Comparison of ENCODE assay signal across 12 mouse cellular contexts in genomic region chr11:69116843-69117242, GRCm38 (mm10). TPM values are rescaled to one million over a fixed set of nuclear protein-coding genes. Genes with fewer than 3 reads are reported as not detected.
DNase-seq lines count a peak whose midpoint lies in the region; ATAC-seq lines count a peak whose summit lies in the region.
"Had no signal": no experiment of that assay in that cellular context is flagged by ENCODE, and none has a peak within 500 bp of the region (broad histone marks: within the 10 kb centered on the region; RNA-seq: fewer than 3 reads in every experiment).

No protein-coding gene starts in this region.

- WGBS in heart, embryonic 12.5 days, result 53% methylated on average over 5 of the region's 5 CpGs
- 54% methylated on average over 5 of the region's 5 CpGs for WGBS in embryonic facial prominence, embryonic 13.5 days
- 63% methylated on average over 5 of the region's 5 CpGs for WGBS in hindbrain, embryonic 14.5 days
- WGBS in midbrain, embryonic 13.5 days, result 52% methylated on average over 5 of the region's 5 CpGs

- no peaks in the 10 kb centered on the region for H3K36me3 ChIP-seq in heart, embryonic 12.5 days
- H3K36me3 ChIP-seq in embryonic facial prominence, embryonic 13.5 days, result no peaks in the 10 kb centered on the region
- H3K36me3 ChIP-seq in hindbrain, embryonic 14.5 days (replicated peaks; ENCODE audit: control insufficient read depth, insufficient read depth), result no peaks in the 10 kb centered on the region
- no peaks in the 10 kb centered on the region for H3K36me3 ChIP-seq in midbrain, embryonic 13.5 days

- no peaks in the 10 kb centered on the region for H3K27me3 ChIP-seq in heart, embryonic 12.5 days (replicated peaks)
- H3K27me3 ChIP-seq in embryonic facial prominence, embryonic 13.5 days, result peaks cover 32% of the 10 kb centered on the region
- peaks cover 25% of the 10 kb centered on the region for H3K27me3 ChIP-seq in hindbrain, embryonic 14.5 days (ENCODE audit: control insufficient read depth, insufficient read depth, low read length)
- peaks cover 60% of the 10 kb centered on the region for H3K27me3 ChIP-seq in midbrain, embryonic 13.5 days

- no peaks in the 10 kb centered on the region for H3K9me3 ChIP-seq in heart, embryonic 12.5 days (replicated peaks)
- no peaks in the 10 kb centered on the region for H3K9me3 ChIP-seq in embryonic facial prominence, embryonic 13.5 days
- H3K9me3 ChIP-seq in hindbrain, embryonic 14.5 days (ENCODE audit: control insufficient read depth, low read length), result no peaks in the 10 kb centered on the region
- no peaks in the 10 kb centered on the region for H3K9me3 ChIP-seq in midbrain, embryonic 13.5 days

- peak overlapping the region; percentile 73; the same call in 1 of the 2 replicates for H3K4me3 ChIP-seq in heart, embryonic 12.5 days
- H3K4me3 ChIP-seq in embryonic facial prominence, embryonic 13.5 days, result peak overlapping the region; percentile 84; the same call in 1 of the 2 replicates
- peak overlapping the region; percentile 64 for H3K4me3 ChIP-seq in hindbrain, embryonic 14.5 days (replicated peaks; ENCODE audit: low read length)
- H3K4me3 ChIP-seq in midbrain, embryonic 13.5 days (replicated peaks), result peak overlapping the region; percentile 82

- DNase-seq in heart, postnatal 25 days (ENCODE audit: low spot score), result no peak
- DNase-seq in hindbrain, embryonic 14.5 days (ENCODE audit: low spot score), result no peak
- DNase-seq in layer of hippocampus, adult 8-10 months (ENCODE audit: low spot score in 2 of 2), result no peak
- DNase-seq in gastrocnemius, postnatal 10 days, result no peak
- no peak for DNase-seq in ovary, adult 18-20 months (ENCODE audit: low spot score)
- DNase-seq: adrenal gland, adult 8-10 months; left cerebral cortex, postnatal 4 days had no signal

- H3K4me2 ChIP-seq in heart, embryonic 12.5 days, result peak overlapping the region; percentile 90
- H3K4me2 ChIP-seq in embryonic facial prominence, embryonic 13.5 days, result peak overlapping the region; percentile 97
- peak overlapping the region; percentile 98 for H3K4me2 ChIP-seq in hindbrain, embryonic 14.5 days (replicated peaks)
- peak overlapping the region; percentile 98 for H3K4me2 ChIP-seq in midbrain, embryonic 13.5 days (replicated peaks)

- no peak overlapping the region for H3K9ac ChIP-seq in heart, embryonic 12.5 days
- no peak overlapping the region for H3K9ac ChIP-seq in embryonic facial prominence, embryonic 13.5 days
- H3K9ac ChIP-seq in hindbrain, embryonic 14.5 days, result no peak overlapping the region; the same call in 1 of the 2 replicates
- no peak overlapping the region for H3K9ac ChIP-seq in midbrain, embryonic 13.5 days (replicated peaks)

- intact Hi-C loops in heart, postnatal 25 days (cut with DNase I), result loop anchor here (2.0 kb wide), 1 partner anchor 14 kb away; no protein-coding TSS in a partner anchor

- H3K4me1 ChIP-seq in heart, embryonic 12.5 days (replicated peaks), result peaks cover 35% of the 10 kb centered on the region
- peaks cover 32% of the 10 kb centered on the region for H3K4me1 ChIP-seq in embryonic facial prominence, embryonic 13.5 days
- H3K4me1 ChIP-seq in hindbrain, embryonic 14.5 days (replicated peaks; ENCODE audit: control insufficient read depth, insufficient read depth, low read length), result peaks cover 24% of the 10 kb centered on the region
- peaks cover 52% of the 10 kb centered on the region for H3K4me1 ChIP-seq in midbrain, embryonic 13.5 days (replicated peaks)

- no peak for ATAC-seq in heart, embryonic 12.5 days (ENCODE audit: insufficient number of reproducible peaks, low FRiP score)
- ATAC-seq in embryonic facial prominence, embryonic 13.5 days (ENCODE audit: insufficient number of reproducible peaks, insufficient read depth, low FRiP score, low TSS enrichment, low read depth), result no peak
- no peak for ATAC-seq in hindbrain, embryonic 14.5 days (ENCODE audit: low FRiP score)
- no peak for ATAC-seq in midbrain, embryonic 13.5 days

- H3K27ac ChIP-seq in heart, embryonic 12.5 days (ENCODE audit: poor library complexity, severe bottlenecking), result no peak overlapping the region
- H3K27ac ChIP-seq in embryonic facial prominence, embryonic 13.5 days, result no peak overlapping the region
- H3K27ac ChIP-seq in hindbrain, embryonic 14.5 days, result no peak overlapping the region
- no peak overlapping the region for H3K27ac ChIP-seq in midbrain, embryonic 13.5 days

RNA-seq across cellular contexts. Expression of gene Hes7, which starts 3.4 kb away (rescaled TPM):
- 0.70 and 0.81 TPM in 2 replicates for polyA plus RNA-seq in heart, embryonic 12.5 days (2016; fragmentation: Nextera tagmentation; extraction: Ambion mirVana)
- under 1 TPM in 1 of 2 experiments, not detected in 1; 0.14 TPM for total RNA-seq in heart, postnatal 25 days (2021)
- 0.44 and 0.47 TPM in 2 replicates for polyA plus RNA-seq in embryonic facial prominence, embryonic 13.5 days (2015; fragmentation: Nextera tagmentation; extraction: Ambion mirVana)
- 0.43 and 0.52 TPM in 2 replicates for polyA plus RNA-seq in hindbrain, embryonic 14.5 days (2014; fragmentation: Nextera tagmentation; extraction: Ambion mirVana)
- polyA plus RNA-seq in midbrain, embryonic 13.5 days (2015; fragmentation: Nextera tagmentation; extraction: Ambion mirVana), result 0.10 and 0.26 TPM in 2 replicates
- total RNA-seq in layer of hippocampus, adult 8-10 months (2022), result 1 to 10 TPM in 3 of 4 experiments, under 1 TPM in 1; 0.97 to 1.8 (median 1.2) TPM
- not detected for total RNA-seq in gastrocnemius, postnatal 10 days (2021)
- total RNA-seq: hematopoietic stem cell, adult 5-6 weeks had no signal

RNA-seq across cellular contexts. Expression of gene 9130213A22Rik, which starts 5.5 kb away (rescaled TPM):
- polyA plus RNA-seq in heart, embryonic 12.5 days (2016; fragmentation: Nextera tagmentation; extraction: Ambion mirVana), result 0.42 and 0.65 TPM in 2 replicates
- total RNA-seq in heart, postnatal 25 days (2021), result under 1 TPM in 1 of 2 experiments, not detected in 1; 0.21 TPM
- 0.13 and 0.17 TPM in 2 replicates for polyA plus RNA-seq in embryonic facial prominence, embryonic 13.5 days (2015; fragmentation: Nextera tagmentation; extraction: Ambion mirVana)
- 0.39 and 0.56 TPM in 2 replicates for polyA plus RNA-seq in hindbrain, embryonic 14.5 days (2014; fragmentation: Nextera tagmentation; extraction: Ambion mirVana)
- 0.28 TPM in 1 of 2 replicates, not detected in the other for polyA plus RNA-seq in midbrain, embryonic 13.5 days (2015; fragmentation: Nextera tagmentation; extraction: Ambion mirVana)
- total RNA-seq in layer of hippocampus, adult 8-10 months (2022), result 1 to 10 TPM; 1.4 to 1.7 (median 1.5) TPM
- under 1 TPM; 0.27 to 0.49 TPM for total RNA-seq in gastrocnemius, postnatal 10 days (2021)
- total RNA-seq: CH12.LX; hematopoietic stem cell, adult 5-6 weeks had no signal

RNA-seq across cellular contexts. Expression of gene Aloxe3, which starts 8.9 kb away (rescaled TPM):
- 0.17 and 0.54 TPM in 2 replicates for polyA plus RNA-seq in heart, embryonic 12.5 days (2016; fragmentation: Nextera tagmentation; extraction: Ambion mirVana)
- total RNA-seq in heart, postnatal 25 days (2021), result not detected
- 1.1 TPM in 2 replicates for polyA plus RNA-seq in embryonic facial prominence, embryonic 13.5 days (2015; fragmentation: Nextera tagmentation; extraction: Ambion mirVana)
- polyA plus RNA-seq in hindbrain, embryonic 14.5 days (2014; fragmentation: Nextera tagmentation; extraction: Ambion mirVana), result 4.3 and 4.9 TPM in 2 replicates
- 0.39 and 0.43 TPM in 2 replicates for polyA plus RNA-seq in midbrain, embryonic 13.5 days (2015; fragmentation: Nextera tagmentation; extraction: Ambion mirVana)
- 10 to 100 TPM in 2 of 4 experiments, 1 to 10 TPM in 2; 8.8 to 14.4 (median 10.1) TPM for total RNA-seq in layer of hippocampus, adult 8-10 months (2022)
- under 1 TPM in 1 of 2 experiments, not detected in 1; 0.27 TPM for total RNA-seq in gastrocnemius, postnatal 10 days (2021)
- total RNA-seq: hematopoietic stem cell, adult 5-6 weeks had no signal

RNA-seq across cellular contexts. Expression of gene Per1, which starts 21.8 kb away (rescaled TPM):
- 9.4 and 9.8 TPM in 2 replicates for polyA plus RNA-seq in heart, embryonic 12.5 days (2016; fragmentation: Nextera tagmentation; extraction: Ambion mirVana)
- total RNA-seq in heart, postnatal 25 days (2021), result 10 to 100 TPM; 32.3 to 61.0 TPM
- polyA plus RNA-seq in embryonic facial prominence, embryonic 13.5 days (2015; fragmentation: Nextera tagmentation; extraction: Ambion mirVana), result 11.1 and 11.5 TPM in 2 replicates
- 9.6 and 10.1 TPM in 2 replicates for polyA plus RNA-seq in hindbrain, embryonic 14.5 days (2014; fragmentation: Nextera tagmentation; extraction: Ambion mirVana)
- 8.6 and 10.5 TPM in 2 replicates for polyA plus RNA-seq in midbrain, embryonic 13.5 days (2015; fragmentation: Nextera tagmentation; extraction: Ambion mirVana)
- total RNA-seq in layer of hippocampus, adult 8-10 months (2022), result 100 to 1,000 TPM in 2 of 4 experiments, 10 to 100 TPM in 2; 91.2 to 107 (median 97.7) TPM
- total RNA-seq in gastrocnemius, postnatal 10 days (2021), result 10 to 100 TPM; 17.5 to 78.6 TPM

RNA-seq across cellular contexts. Expression of gene Vamp2, which starts 28.6 kb away (rescaled TPM):
- 97.2 and 100 TPM in 2 replicates for polyA plus RNA-seq in heart, embryonic 12.5 days (2016; fragmentation: Nextera tagmentation; extraction: Ambion mirVana)
- total RNA-seq in heart, postnatal 25 days (2021), result 10 to 100 TPM; 59.6 to 65.7 TPM
- 91.5 and 101 TPM in 2 replicates for polyA plus RNA-seq in embryonic facial prominence, embryonic 13.5 days (2015; fragmentation: Nextera tagmentation; extraction: Ambion mirVana)
- 324 and 368 TPM in 2 replicates for polyA plus RNA-seq in hindbrain, embryonic 14.5 days (2014; fragmentation: Nextera tagmentation; extraction: Ambion mirVana)
- polyA plus RNA-seq in midbrain, embryonic 13.5 days (2015; fragmentation: Nextera tagmentation; extraction: Ambion mirVana), result 175 and 188 TPM in 2 replicates
- 100 to 1,000 TPM; 926 to 962 (median 934) TPM for total RNA-seq in layer of hippocampus, adult 8-10 months (2022)
- 10 to 100 TPM; 52.4 to 55.8 TPM for total RNA-seq in gastrocnemius, postnatal 10 days (2021)
